Mouse (Mus musculus) mouse trophoblast stem cell (cell line): ENCODE measurements around the gene Noa1.

Experiments
- in situ Hi-C, 2 experiments: fragments of 300-500 bp; cut with MseI, MboI; formaldehyde crosslinking; loops; 2 replicates in 1 of 2; 3 replicates in 1 of 2; pipeline ENCODE4 v1.15.1; 2025

Noa1 gene

GRCm38 (mm10) chr5:77292803-77293522, 16.9 kb downstream of the Noa1 start:
- in situ Hi-C loops: no loop called here

GRCm38 (mm10) chr5:77290606-77291005, 19.3 kb downstream of the Noa1 start:
- in situ Hi-C loops: no loop called here

GRCm38 (mm10) chr5:77289686-77290085, 20.2 kb downstream of the Noa1 start:
- in situ Hi-C loops: no loop called here

GRCm38 (mm10) chr5:77287901-77288300, 22.0 kb downstream of the Noa1 start:
- in situ Hi-C loops: no loop called here

GRCm38 (mm10) chr5:77286904-77287303, 23.0 kb downstream of the Noa1 start:
- in situ Hi-C loops: no loop called here

GRCm38 (mm10) chr5:77285685-77286084, 24.2 kb downstream of the Noa1 start:
- in situ Hi-C loops: no loop called here

GRCm38 (mm10) chr5:77282242-77282641, 27.6 kb downstream of the Noa1 start:
- in situ Hi-C loops: no loop called here

GRCm38 (mm10) chr5:77281518-77282174, 28.2 kb downstream of the Noa1 start:
- in situ Hi-C loops: no loop called here

- in situ Hi-C loops: no loop called here
Observed at GRCm38 (mm10) chr5:77277204-77277603, 32.7 kb downstream of the Noa1 start.

- in situ Hi-C loops: no loop called here
Observed at GRCm38 (mm10) chr5:77275950-77276349, 33.9 kb downstream of the Noa1 start.

GRCm38 (mm10) chr5:77273151-77273550, 36.7 kb downstream of the Noa1 start:
- in situ Hi-C loops: no loop called here

GRCm38 (mm10) chr5:77269399-77269798, 40.5 kb downstream of the Noa1 start:
- in situ Hi-C loops: no loop called here

- in situ Hi-C loops: no loop called here
Observed at GRCm38 (mm10) chr5:77267957-77268624, 41.8 kb downstream of the Noa1 start.

- in situ Hi-C loops: no loop called here
Observed at GRCm38 (mm10) chr5:77267441-77267840, 42.4 kb downstream of the Noa1 start.

GRCm38 (mm10) chr5:77266886-77267401, 42.9 kb downstream of the Noa1 start:
- in situ Hi-C loops: no loop called here

- in situ Hi-C loops: no loop called here
Observed at GRCm38 (mm10) chr5:77266066-77266885, 43.6 kb downstream of the Noa1 start.

- in situ Hi-C loops: no loop called here
Observed at GRCm38 (mm10) chr5:77265671-77266065, 44.2 kb downstream of the Noa1 start.

GRCm38 (mm10) chr5:77265081-77265670, 44.7 kb downstream of the Noa1 start, which contains the start of gene Rest:
Rest (plus strand) TSS chr5:77265491.
- in situ Hi-C loops: no loop called here

- in situ Hi-C loops: no loop called here
Observed at GRCm38 (mm10) chr5:77262105-77262504, 47.8 kb downstream of the Noa1 start.

GRCm38 (mm10) chr5:77261137-77261536, 48.7 kb downstream of the Noa1 start:
- in situ Hi-C loops: no loop called here

- in situ Hi-C loops: no loop called here
Observed at GRCm38 (mm10) chr5:77260141-77260540, 49.7 kb downstream of the Noa1 start.
